Mouse (Mus musculus) gastrocnemius, adult 2 months (tissue): ENCODE data around the gene Nectin4. TPM values are rescaled to one million over a fixed set of nuclear protein-coding genes. Genes with fewer than 3 reads are reported as not detected.

Experiments
- DNase-seq: peaks from one replicate; pipeline ENCODE4 v3.0.0; 2022
- H3K27ac ChIP-seq: fragments of 200-600 bp; 2 replicates; pipeline ENCODE4 v1.8.1; 2022; ENCODE audit warnings: mild to moderate bottlenecking
- H3K4me3 ChIP-seq: fragments of 200-600 bp; 2 replicates; pipeline ENCODE4 v1.8.1; 2022; ENCODE audit warnings: mild to moderate bottlenecking, moderate library complexity
- CTCF ChIP-seq: fragments of 200-600 bp; IDR thresholded peaks from 2 replicates; pipeline ENCODE4 v1.8.1; 2022; ENCODE audit warnings: antibody characterized with exemption, mild to moderate bottlenecking, moderate library complexity
- intact Hi-C: fragments of 180-260 bp; cut with DNase I; formaldehyde crosslinking; loops from one replicate; pipeline ENCODE4 v1.15.1; 2025
- total RNA-seq, 2 experiments: library from RNA; stranded (reverse); gene quantifications; 2 replicates each; pipeline ENCODE4 v1.2.3; 2021

The Nectin4 gene
- total RNA-seq, 2 experiments from 2014 or later: 0.06 TPM; not detected in 1

DNA sequence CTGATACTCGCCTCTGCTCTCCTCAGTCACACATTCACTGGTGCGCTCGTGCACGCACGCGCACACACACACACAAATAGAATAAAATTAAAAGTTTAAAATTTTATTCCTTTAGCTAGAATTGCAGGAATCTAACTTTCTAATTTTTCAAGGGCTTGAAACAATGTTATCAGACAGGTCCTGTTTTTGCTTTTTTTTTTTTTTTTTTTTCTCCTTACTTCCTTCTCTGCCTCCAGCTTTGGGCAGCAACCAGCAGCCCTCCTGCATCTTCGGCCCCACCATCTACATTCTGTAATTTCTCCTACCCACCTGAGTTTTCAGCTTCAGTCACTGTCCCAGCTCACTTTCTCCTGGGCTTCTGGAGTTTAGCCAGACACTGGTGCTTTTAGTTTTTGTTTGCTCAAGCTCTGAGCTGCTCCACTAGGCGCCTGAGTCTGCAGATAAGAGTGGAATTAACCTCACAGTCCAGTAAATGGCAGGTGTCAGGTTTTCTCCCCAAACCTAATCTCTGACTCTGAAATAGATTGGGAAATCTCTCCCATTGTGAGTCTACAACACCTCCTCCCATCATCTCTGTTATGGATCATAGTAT is 52.7 kb downstream of the Nectin4 start:
- no peak overlapping the region for H3K4me3 ChIP-seq
- H3K27ac ChIP-seq: no peak overlapping the region
- DNase-seq: no peak
- TF ChIP-seq CTCF: no peak
- intact Hi-C loops: no loop called here

- no peak overlapping the region for H3K4me3 ChIP-seq
- no peak overlapping the region for H3K27ac ChIP-seq
- DNase-seq: no peak
- TF ChIP-seq CTCF: no peak
- intact Hi-C loops: no loop called here
Observed at GRCm38 (mm10) chr1:171424638-171425037, 54.7 kb downstream of the Nectin4 start.

DNA sequence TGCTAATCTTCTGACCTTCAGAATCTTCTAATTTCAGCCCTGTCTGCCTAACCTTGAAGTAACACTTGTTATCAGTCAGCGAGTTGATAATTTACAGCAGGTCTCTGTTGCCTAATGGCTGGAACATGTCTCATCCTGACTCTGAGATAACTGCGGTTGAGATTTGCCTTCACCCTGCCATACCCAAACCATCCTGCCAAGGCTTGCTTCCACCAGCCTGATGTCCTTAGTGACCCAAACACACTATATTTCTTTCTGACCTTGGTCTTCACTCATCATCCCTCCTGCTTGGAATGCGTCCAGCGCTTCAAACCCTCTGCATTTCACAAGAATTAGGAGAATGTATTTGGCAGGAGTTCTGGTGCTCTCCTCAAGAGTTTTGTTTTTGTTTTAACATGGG is 55.2 kb downstream of the Nectin4 start:
- Histone ChIP-seq H3K4me3 (no peak overlapping the region), H3K27ac (no peak overlapping the region)
- intact Hi-C loops: no loop called here
- DNase-seq: no peak
- TF ChIP-seq CTCF: no peak

- H3K27ac ChIP-seq: no peak overlapping the region
- H3K4me3 ChIP-seq: no peak overlapping the region
- no peak for TF ChIP-seq CTCF
- intact Hi-C loops: no loop called here
- DNase-seq: no peak
Observed at GRCm38 (mm10) chr1:171432158-171432557, 62.3 kb downstream of the Nectin4 start.

GRCm38 (mm10) chr1:171435288-171435814 is 65.5 kb downstream of the Nectin4 start:
- intact Hi-C loops: no loop called here
- no peak for TF ChIP-seq CTCF
- no peak overlapping the region for H3K4me3 ChIP-seq
- H3K27ac ChIP-seq: no peak overlapping the region
- no peak for DNase-seq

DNA sequence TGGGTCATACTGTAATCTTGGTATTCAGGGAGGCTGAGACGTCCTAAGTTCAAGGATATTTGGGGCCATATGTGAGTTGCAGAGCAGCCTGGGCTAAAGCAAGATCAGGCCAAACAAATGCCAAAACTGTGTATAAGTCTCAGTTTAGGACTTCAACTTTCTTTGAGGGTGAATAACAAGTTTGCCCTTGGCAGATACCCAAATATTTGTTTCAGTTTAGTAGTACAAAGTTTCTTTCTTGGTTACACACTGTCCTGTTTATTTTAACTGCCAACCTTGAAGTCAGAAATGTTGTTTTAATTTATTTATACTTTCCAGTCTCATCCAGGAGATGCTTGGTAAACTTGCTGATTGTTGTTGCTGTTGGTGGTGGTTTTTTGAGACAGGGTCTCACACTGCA is 66.1 kb downstream of the Nectin4 start:
- intact Hi-C loops: no loop called here
- no peak for DNase-seq
- Histone ChIP-seq H3K27ac (no peak overlapping the region), H3K4me3 (no peak overlapping the region)
- TF ChIP-seq CTCF: no peak

GRCm38 (mm10) chr1:171437264-171438013 is 67.5 kb downstream of the Nectin4 start, which contains the start of gene F11r:
TSS of gene F11r (plus strand) at chr1:171437535.
- peak within 1 kb of the TSS; percentile 79 for H3K27ac ChIP-seq
- peak; percentile 25; the same call in 1 of the 2 replicates for TF ChIP-seq CTCF
- intact Hi-C loops: no loop called here
- peak within 1 kb of the TSS; percentile 68 for H3K4me3 ChIP-seq
- DNase-seq: peak; percentile 74

Other genes with a start within 250 kb of the Nectin4 start
- 100 to 1,000 TPM; 635 to 909 TPM for gene Sdhc, start 219.5 kb upstream of the Nectin4 start, total RNA-seq
- gene Mpz, start 219.4 kb upstream of the Nectin4 start, total RNA-seq: 10 to 100 TPM; 24.7 to 27.7 TPM
- gene Pcp4l1, start 173.8 kb upstream of the Nectin4 start, total RNA-seq: 10 to 100 TPM; 58.3 to 75.0 TPM
- gene Nr1i3, start 156.1 kb upstream of the Nectin4 start, total RNA-seq: not detected
- gene Tomm40l, start 147.6 kb upstream of the Nectin4 start, total RNA-seq: 10 to 100 TPM; 43.2 to 56.3 TPM
- under 1 TPM in 1 of 2 experiments, not detected in 1; 0.59 TPM for gene Apoa2, start 145.0 kb upstream of the Nectin4 start, total RNA-seq
- 1 to 10 TPM; 2.5 to 6.1 TPM for gene Fcer1g, start 135.7 kb upstream of the Nectin4 start, total RNA-seq
- gene Adamts4, start 119.7 kb upstream of the Nectin4 start, total RNA-seq: under 1 TPM; 0.15 to 0.73 TPM
- gene Ndufs2, start 118.7 kb upstream of the Nectin4 start, total RNA-seq: 1,000 to 10,000 TPM; 1,014 to 1,063 TPM
- 10 to 100 TPM; 12.1 to 12.5 TPM for gene B4galt3, start 99.8 kb upstream of the Nectin4 start, total RNA-seq
- 1 to 10 TPM; 7.9 to 8.6 TPM for gene Ppox, start 88.9 kb upstream of the Nectin4 start, total RNA-seq
- gene Usp21, start 82.1 kb upstream of the Nectin4 start, total RNA-seq: 10 to 100 TPM; 15.8 to 18.7 TPM
- gene Ufc1, start 75.1 kb upstream of the Nectin4 start, total RNA-seq: 10 to 100 TPM; 84.3 to 93.2 TPM
- 10 to 100 TPM; 32.4 to 35.5 TPM for gene Dedd, start 41.0 kb upstream of the Nectin4 start, total RNA-seq
- gene Nit1, start 24.5 kb upstream of the Nectin4 start, total RNA-seq: 10 to 100 TPM; 29.4 to 30.4 TPM
- 100 to 1,000 TPM in 1 of 2 experiments, 10 to 100 TPM in 1; 93.2 to 101 TPM for gene Pfdn2, start 24.4 kb upstream of the Nectin4 start, total RNA-seq
- gene Klhdc9, start 9.3 kb upstream of the Nectin4 start, total RNA-seq: not detected
- under 1 TPM; 0.38 to 0.73 TPM for gene Arhgap30, start 18.9 kb downstream of the Nectin4 start, total RNA-seq
- gene Usf1, start 41.2 kb downstream of the Nectin4 start, total RNA-seq: 10 to 100 TPM; 29.9 to 36.8 TPM
- gene Tstd1, start 48.8 kb downstream of the Nectin4 start, total RNA-seq: under 1 TPM; 0.84 to 0.92 TPM
- gene F11r, start 67.4 kb downstream of the Nectin4 start, total RNA-seq: 1 to 10 TPM; 4.2 to 6.0 TPM
- 1 to 10 TPM; 1.3 to 1.7 TPM for gene Alyref2, start 133.4 kb downstream of the Nectin4 start, total RNA-seq
- not detected for gene Itln1, start 165.2 kb downstream of the Nectin4 start, total RNA-seq
- under 1 TPM; 0.10 to 0.11 TPM for gene Cd244a, start 189.1 kb downstream of the Nectin4 start, total RNA-seq
- not detected for gene Ly9, start 237.3 kb downstream of the Nectin4 start, total RNA-seq